Mouse (Mus musculus): ENCODE data around the gene Hmg20b. TPM values are rescaled to one million over a fixed set of nuclear protein-coding genes. Genes with fewer than 3 reads are reported as not detected.

Hmg20b gene
- total and polyA plus RNA-seq, 2 experiments from 2014 or later = 80.7 to 92.3 TPM

GRCm38 (mm10) chr10:81342686-81343505, 7.4 kb downstream of the Hmg20b start, which contains the start of gene Gipc3:
Gipc3 (minus strand) TSS chr10:81343266.
- Histone ChIP-seq H3K4me3 (ENCODE audit: low read depth, low read length) (peak within 1 kb of the TSS; percentile 62), H3K27ac (ENCODE audit: low read depth) (no peak within 1 kb of the TSS), H3K27me3 (ENCODE audit: control insufficient read depth, insufficient read depth, low read length) (peaks cover 19% of the 10 kb centered on the region), H3K9ac (replicated peaks; ENCODE audit: low read depth, low read length) (peak within 1 kb of the TSS; percentile 72), H3K4me2 (ENCODE audit: low read depth, low read length) (peak within 1 kb of the TSS; percentile 93), H3K36me3 (replicated peaks; ENCODE audit: control insufficient read depth, insufficient read depth, low read length) (peaks cover 18% of the 10 kb centered on the region), H3K4me1 (ENCODE audit: control insufficient read depth, insufficient read depth) (0 out of 2 replicates have a peak, but pooled peaks cover 3% of the 10 kb centered on the region), H3K9me3 (replicated peaks; ENCODE audit: control insufficient read depth, low read length) (no peaks in the 10 kb centered on the region)
- TF ChIP-seq CTCF (IDR thresholded peaks at IDR 0.05; ENCODE audit: low read depth) = no peak
- WGBS = 5% methylated on average over 57 of the region's 67 CpGs
- DNase-seq (ENCODE audit: low spot score) = no peak
- 0 out of 2 replicates have a peak, but pooled peaks have one; percentile 2 for ATAC-seq (ENCODE audit: insufficient read depth, low read depth)

- DNase-seq (ENCODE audit: low spot score) = no peak
- TF ChIP-seq EP300 (IDR thresholded peaks at IDR 0.05; ENCODE audit: low read depth) (no peak), CTCF (IDR thresholded peaks at IDR 0.05; ENCODE audit: low read depth) (peak; percentile 70)
- Histone ChIP-seq H3K4me3 (ENCODE audit: low read depth, low read length) (no peak overlapping the region), H3K4me2 (ENCODE audit: low read depth, low read length) (no peak overlapping the region), H3K27ac (ENCODE audit: low read depth) (no peak overlapping the region), H3K4me1 (ENCODE audit: control insufficient read depth, insufficient read depth) (no peaks in the 10 kb centered on the region), H3K36me3 (replicated peaks; ENCODE audit: control insufficient read depth, insufficient read depth, low read length) (peaks cover 6% of the 10 kb centered on the region), H3K9me3 (replicated peaks; ENCODE audit: control insufficient read depth, low read length) (no peaks in the 10 kb centered on the region), H3K9ac (replicated peaks; ENCODE audit: low read depth, low read length) (no peak overlapping the region), H3K27me3 (ENCODE audit: control insufficient read depth, insufficient read depth, low read length) (peaks cover 19% of the 10 kb centered on the region)
- 40% methylated on average over 16 of the region's 16 CpGs for WGBS
- ATAC-seq (ENCODE audit: insufficient read depth, low read depth) = no peak
These were observed 8.8 kb downstream of the Hmg20b start for GRCm38 (mm10) chr10:81341333-81341949.

GRCm38 (mm10) chr10:81340551-81341332, 9.5 kb downstream of the Hmg20b start:
- DNase-seq (ENCODE audit: low spot score) = no peak
- H3K4me2 ChIP-seq (ENCODE audit: low read depth, low read length) = no peak overlapping the region
- no peak for TF ChIP-seq CTCF (IDR thresholded peaks at IDR 0.05; ENCODE audit: low read depth)
- no peak for TF ChIP-seq EP300 (IDR thresholded peaks at IDR 0.05; ENCODE audit: low read depth)
- H3K9me3 ChIP-seq (replicated peaks; ENCODE audit: control insufficient read depth, low read length) = no peaks in the 10 kb centered on the region
- H3K27ac ChIP-seq (ENCODE audit: low read depth) = no peak overlapping the region
- peaks cover 19% of the 10 kb centered on the region for H3K27me3 ChIP-seq (ENCODE audit: control insufficient read depth, insufficient read depth, low read length)
- H3K4me1 ChIP-seq (ENCODE audit: control insufficient read depth, insufficient read depth) = no peaks in the 10 kb centered on the region
- no peak overlapping the region for H3K9ac ChIP-seq (replicated peaks; ENCODE audit: low read depth, low read length)
- no peak overlapping the region for H3K4me3 ChIP-seq (ENCODE audit: low read depth, low read length)
- 57% methylated on average over 17 of the region's 17 CpGs for WGBS
- no peak for ATAC-seq (ENCODE audit: insufficient read depth, low read depth)
- H3K36me3 ChIP-seq (replicated peaks; ENCODE audit: control insufficient read depth, insufficient read depth, low read length) = no peaks in the 10 kb centered on the region

GRCm38 (mm10) chr10:81336558-81336957, 13.7 kb downstream of the Hmg20b start:
- H3K27me3 ChIP-seq (ENCODE audit: control insufficient read depth, insufficient read depth, low read length) = no peaks in the 10 kb centered on the region
- no peak overlapping the region for H3K4me3 ChIP-seq (ENCODE audit: low read depth, low read length)
- H3K9ac ChIP-seq (replicated peaks; ENCODE audit: low read depth, low read length) = no peak overlapping the region
- H3K9me3 ChIP-seq (replicated peaks; ENCODE audit: control insufficient read depth, low read length) = no peaks in the 10 kb centered on the region
- TF ChIP-seq CTCF (IDR thresholded peaks at IDR 0.05; ENCODE audit: low read depth) (no peak), EP300 (IDR thresholded peaks at IDR 0.05; ENCODE audit: low read depth) (no peak)
- 94% methylated on average over 4 of the region's 4 CpGs for WGBS
- no peak overlapping the region for H3K4me2 ChIP-seq (ENCODE audit: low read depth, low read length)
- DNase-seq (ENCODE audit: low spot score) (no peak), ATAC-seq (ENCODE audit: insufficient read depth, low read depth) (no peak)
- H3K27ac ChIP-seq (ENCODE audit: low read depth) = no peak overlapping the region
- H3K36me3 ChIP-seq (replicated peaks; ENCODE audit: control insufficient read depth, insufficient read depth, low read length) = no peaks in the 10 kb centered on the region
- H3K4me1 ChIP-seq (ENCODE audit: control insufficient read depth, insufficient read depth) = peaks cover 4% of the 10 kb centered on the region; the same call in 1 of the 2 replicates

All from heart, postnatal 0 days (tissue).